Mouse (Mus musculus): ENCODE data around the gene Hist1h4f. TPM values are rescaled to one million over a fixed set of nuclear protein-coding genes. Genes with fewer than 3 reads are reported as not detected.
"Not testable (repeated sequence)": the region's sequence is repeated elsewhere in the genome, so short reads cannot be mapped to it uniquely, and the experiment has no call there.

Gene Hist1h4f
- polyA plus RNA-seq, 1 experiment from 2014 or later: 0.46 TPM

GRCm38 (mm10) chr13:23541497-23541896 lies 10.0 kb downstream of the Hist1h4f start:
- no peaks in the 10 kb centered on the region for H3K36me3 ChIP-seq (ENCODE audit: control insufficient read depth, insufficient read depth)
- H3K27me3 ChIP-seq (replicated peaks; ENCODE audit: control insufficient read depth, insufficient read depth, low read length): no peaks in the 10 kb centered on the region
- no peaks in the 10 kb centered on the region; the same call in none of the 2 replicates for H3K4me1 ChIP-seq (replicated peaks; ENCODE audit: control insufficient read depth, insufficient read depth, low read length)
- TF ChIP-seq CTCF (IDR thresholded peaks at IDR 0.05; ENCODE audit: low read depth): no peak
- no peak for ATAC-seq
- no peaks in the 10 kb centered on the region for H3K9me3 ChIP-seq (ENCODE audit: control insufficient read depth)
- H3K4me3 ChIP-seq (ENCODE audit: low read depth, low read length): no peak overlapping the region
- 81% methylated on average over 3 of the region's 3 CpGs for WGBS
- H3K9ac ChIP-seq (ENCODE audit: low read depth, low read length): no peak overlapping the region
- no peak overlapping the region for H3K4me2 ChIP-seq (replicated peaks; ENCODE audit: low read depth)
- no peak overlapping the region for H3K27ac ChIP-seq (ENCODE audit: low read depth, low read length)

DNA sequence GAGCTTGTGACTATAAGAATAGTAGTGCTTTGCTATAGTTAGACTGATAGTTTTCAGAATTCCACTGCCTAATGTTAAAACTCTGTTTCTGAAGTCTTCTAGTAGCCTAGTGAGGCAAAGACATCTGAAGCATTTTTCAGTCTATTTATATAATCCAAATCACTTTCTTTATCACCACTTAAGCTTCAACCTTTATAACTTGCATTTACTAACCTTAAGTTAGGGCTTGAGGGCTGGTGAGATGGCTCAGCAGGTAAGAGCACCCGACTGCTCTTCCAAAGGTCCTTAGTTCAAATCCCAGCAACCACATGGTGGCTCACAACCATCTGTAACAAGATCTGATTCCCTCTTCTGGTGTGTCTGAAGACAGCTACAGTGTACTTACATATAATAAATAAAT lies 11.6 kb downstream of the Hist1h4f start:
- H3K9me3 ChIP-seq (ENCODE audit: control insufficient read depth); H3K27ac ChIP-seq (ENCODE audit: low read depth, low read length); ATAC-seq; H3K4me2 ChIP-seq (replicated peaks; ENCODE audit: low read depth); H3K36me3 ChIP-seq (ENCODE audit: control insufficient read depth, insufficient read depth); H3K27me3 ChIP-seq (replicated peaks; ENCODE audit: control insufficient read depth, insufficient read depth, low read length); H3K4me1 ChIP-seq (replicated peaks; ENCODE audit: control insufficient read depth, insufficient read depth, low read length); H3K4me3 ChIP-seq (ENCODE audit: low read depth, low read length); H3K9ac ChIP-seq (ENCODE audit: low read depth, low read length): not testable (repeated sequence)
- 76% methylated on average over 1 of the region's 1 CpGs for WGBS

GRCm38 (mm10) chr13:23538249-23538648 lies 13.2 kb downstream of the Hist1h4f start:
- ATAC-seq: no peak
- H3K9me3 ChIP-seq (ENCODE audit: control insufficient read depth): no peaks in the 10 kb centered on the region
- peaks cover 3% of the 10 kb centered on the region for H3K4me1 ChIP-seq (replicated peaks; ENCODE audit: control insufficient read depth, insufficient read depth, low read length)
- H3K27me3 ChIP-seq (replicated peaks; ENCODE audit: control insufficient read depth, insufficient read depth, low read length): no peaks in the 10 kb centered on the region
- no peak for TF ChIP-seq CTCF (IDR thresholded peaks at IDR 0.05; ENCODE audit: low read depth)
- no peak overlapping the region for H3K4me2 ChIP-seq (replicated peaks; ENCODE audit: low read depth)
- no peak overlapping the region for H3K4me3 ChIP-seq (ENCODE audit: low read depth, low read length)
- no peak overlapping the region for H3K9ac ChIP-seq (ENCODE audit: low read depth, low read length)
- H3K36me3 ChIP-seq (ENCODE audit: control insufficient read depth, insufficient read depth): no peaks in the 10 kb centered on the region
- 67% methylated on average over 5 of the region's 5 CpGs for WGBS
- no peak overlapping the region for H3K27ac ChIP-seq (ENCODE audit: low read depth, low read length)

DNA sequence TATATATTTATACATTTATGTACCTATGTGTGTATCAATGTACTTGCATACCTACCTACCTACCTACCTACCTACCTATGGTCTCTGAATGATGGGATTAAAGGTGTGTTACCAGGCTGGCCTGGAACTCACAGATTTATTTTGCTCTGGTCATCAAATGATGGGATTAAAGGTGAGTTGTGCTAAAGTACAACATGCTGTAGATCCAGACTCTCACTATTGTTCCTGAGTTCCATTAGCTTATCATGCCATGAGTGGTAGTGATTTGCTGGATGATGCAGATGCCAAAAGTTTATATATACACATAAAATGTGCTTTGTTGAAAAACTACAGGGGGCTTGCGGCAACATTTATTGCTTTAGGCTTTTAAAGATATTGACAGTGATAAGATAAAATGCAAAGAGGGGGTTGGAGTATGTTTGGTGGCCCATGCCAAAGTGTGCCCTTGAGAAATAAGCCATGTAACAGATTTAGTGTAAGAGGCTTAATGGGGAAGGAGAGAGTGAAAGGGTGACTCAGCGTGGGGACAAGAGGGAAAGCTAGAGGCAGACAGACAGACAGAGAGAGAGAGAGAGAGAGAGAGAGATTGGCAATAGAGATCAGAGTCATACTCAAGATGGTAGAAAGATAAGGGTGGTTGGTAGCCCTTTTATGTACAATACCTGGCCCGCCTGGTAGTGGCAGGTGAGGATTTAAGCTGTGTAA lies 14.3 kb downstream of the Hist1h4f start:
- H3K27me3 ChIP-seq (replicated peaks; ENCODE audit: control insufficient read depth, insufficient read depth, low read length): no peaks in the 10 kb centered on the region
- WGBS: 65% methylated on average over 3 of the region's 3 CpGs
- H3K36me3 ChIP-seq (ENCODE audit: control insufficient read depth, insufficient read depth): no peaks in the 10 kb centered on the region
- H3K27ac ChIP-seq (ENCODE audit: low read depth, low read length): no peak overlapping the region
- H3K9me3 ChIP-seq (ENCODE audit: control insufficient read depth): no peaks in the 10 kb centered on the region
- no peak overlapping the region for H3K4me3 ChIP-seq (ENCODE audit: low read depth, low read length)
- no peak for ATAC-seq
- no peak overlapping the region for H3K9ac ChIP-seq (ENCODE audit: low read depth, low read length)
- H3K4me2 ChIP-seq (replicated peaks; ENCODE audit: low read depth): peak overlapping the region; percentile 82; the same call in 1 of the 2 replicates
- no peak for TF ChIP-seq CTCF (IDR thresholded peaks at IDR 0.05; ENCODE audit: low read depth)
- peaks cover 3% of the 10 kb centered on the region; the same call in 1 of the 2 replicates for H3K4me1 ChIP-seq (replicated peaks; ENCODE audit: control insufficient read depth, insufficient read depth, low read length)

DNA sequence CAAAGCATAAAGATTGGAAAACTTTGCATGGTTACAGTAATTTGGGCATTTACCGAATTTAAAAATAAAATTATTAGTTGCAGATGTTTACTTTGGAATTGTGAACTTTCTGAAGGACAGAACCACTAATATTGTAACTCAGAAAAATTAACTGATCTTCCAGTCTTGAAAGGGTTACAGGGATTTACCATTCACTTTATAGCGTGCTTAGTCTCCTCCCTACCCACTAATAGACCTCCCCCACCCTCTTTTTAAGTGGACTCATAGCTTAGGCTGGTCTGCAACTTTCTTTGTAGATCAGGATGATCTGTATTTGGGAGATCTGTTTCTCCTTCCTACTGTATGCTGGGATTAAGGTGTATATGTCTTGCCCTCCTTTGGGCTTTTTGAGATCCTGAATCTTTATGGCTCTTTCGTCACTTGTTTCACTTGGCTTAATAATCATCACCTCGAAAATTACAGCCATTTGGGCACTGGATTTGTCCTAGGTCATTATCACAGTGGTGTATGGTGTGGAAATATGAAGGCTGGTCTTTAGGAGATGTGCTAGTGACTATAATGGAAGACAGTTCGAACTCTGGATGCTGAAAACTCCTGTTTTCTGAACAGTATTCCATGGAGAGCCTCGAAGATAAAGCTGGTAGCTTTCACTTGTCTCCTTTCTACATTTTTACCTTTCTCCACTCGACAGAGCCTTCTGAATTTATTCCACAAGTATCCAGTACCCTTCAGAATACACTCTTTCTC lies 15.2 kb downstream of the Hist1h4f start:
- peaks cover 3% of the 10 kb centered on the region; the same call in 1 of the 2 replicates for H3K4me1 ChIP-seq (replicated peaks; ENCODE audit: control insufficient read depth, insufficient read depth, low read length)
- WGBS: 12% methylated on average over 7 of the region's 7 CpGs
- H3K4me2 ChIP-seq (replicated peaks; ENCODE audit: low read depth): peak overlapping the region; percentile 82
- peak overlapping the region; percentile 45 for H3K4me3 ChIP-seq (ENCODE audit: low read depth, low read length)
- H3K9me3 ChIP-seq (ENCODE audit: control insufficient read depth): no peaks in the 10 kb centered on the region
- TF ChIP-seq CTCF (IDR thresholded peaks at IDR 0.05; ENCODE audit: low read depth): no peak
- H3K36me3 ChIP-seq (ENCODE audit: control insufficient read depth, insufficient read depth): no peaks in the 10 kb centered on the region
- H3K9ac ChIP-seq (ENCODE audit: low read depth, low read length): 0 out of 2 replicates have a peak overlapping the region, but pooled peaks have one; percentile 22
- no peak overlapping the region for H3K27ac ChIP-seq (ENCODE audit: low read depth, low read length)
- no peaks in the 10 kb centered on the region for H3K27me3 ChIP-seq (replicated peaks; ENCODE audit: control insufficient read depth, insufficient read depth, low read length)
- ATAC-seq: no peak

DNA sequence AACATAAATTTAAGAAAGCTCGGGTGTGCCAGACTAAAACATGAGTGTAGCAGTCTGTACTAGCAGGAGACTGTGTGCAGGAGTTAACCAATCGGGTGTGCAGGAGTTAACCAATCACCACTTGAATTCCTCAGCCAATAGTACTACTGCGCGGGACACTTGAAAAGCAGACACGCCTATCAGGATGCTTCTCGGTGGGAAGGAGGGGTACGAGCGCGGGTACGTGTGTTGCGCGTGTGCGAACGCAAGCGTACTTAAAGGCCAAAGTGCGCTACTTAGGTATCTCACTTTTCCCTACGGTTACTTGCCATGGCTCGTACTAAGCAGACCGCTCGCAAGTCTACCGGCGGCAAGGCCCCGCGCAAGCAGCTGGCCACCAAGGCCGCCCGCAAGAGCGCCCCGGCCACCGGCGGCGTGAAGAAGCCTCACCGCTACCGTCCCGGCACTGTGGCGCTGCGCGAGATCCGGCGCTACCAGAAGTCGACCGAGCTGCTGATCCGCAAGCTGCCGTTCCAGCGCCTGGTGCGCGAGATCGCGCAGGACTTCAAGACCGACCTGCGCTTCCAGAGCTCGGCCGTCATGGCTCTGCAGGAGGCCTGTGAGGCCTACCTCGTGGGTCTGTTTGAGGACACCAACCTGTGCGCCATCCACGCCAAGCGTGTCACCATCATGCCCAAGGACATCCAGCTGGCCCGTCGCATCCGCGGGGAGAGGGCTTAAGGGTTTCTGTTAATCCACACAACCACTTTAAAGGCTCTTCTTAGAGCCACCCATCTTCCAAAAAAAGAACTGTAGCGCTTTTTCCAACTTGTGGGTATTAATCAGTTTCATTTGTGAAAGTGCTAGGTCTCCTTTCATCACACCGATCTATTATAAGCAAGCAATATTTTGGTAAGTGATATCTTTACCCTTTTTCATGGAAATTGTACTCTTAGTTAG lies 16.0 kb downstream of the Hist1h4f start, which contains the start of gene Hist1h3g:
Gene Hist1h3g, plus strand, starts transcription at position 286 of the 939 bp plus-strand sequence.
- H3K9me3 ChIP-seq (ENCODE audit: control insufficient read depth): not testable (repeated sequence)

More for the DNA sequence above, 16.0 kb downstream of the Hist1h4f start, which contains the start of gene Hist1h3g:
- H3K4me1 ChIP-seq (replicated peaks; ENCODE audit: control insufficient read depth, insufficient read depth, low read length); H3K27me3 ChIP-seq (replicated peaks; ENCODE audit: control insufficient read depth, insufficient read depth, low read length); H3K36me3 ChIP-seq (ENCODE audit: control insufficient read depth, insufficient read depth): not testable (repeated sequence)
- H3K4me3 ChIP-seq (ENCODE audit: low read depth, low read length): peak within 1 kb of the TSS; percentile 45
- H3K27ac ChIP-seq (ENCODE audit: low read depth, low read length): peak within 1 kb of the TSS; percentile 51
- peak within 1 kb of the TSS; percentile 43 for H3K9ac ChIP-seq (ENCODE audit: low read depth, low read length)
- H3K4me2 ChIP-seq (replicated peaks; ENCODE audit: low read depth): peak within 1 kb of the TSS; percentile 82
- ATAC-seq: peak; percentile 85
- under 1% methylated on average over 36 of the region's 62 CpGs for WGBS
